Mouse (Mus musculus) testis, adult 2 months (tissue): Measurements from ENCODE around the gene Fstl3.

Experiments
- CTCF ChIP-seq: fragments of 200-500 bp; IDR thresholded peaks from 2 replicates; pipeline ENCODE4 v1.5.1; 2012; ENCODE audit warnings: low read depth, mild to moderate bottlenecking, inconsistent platforms, low read length, moderate library complexity; ENCODE audit not compliant: control insufficient read depth, insufficient read depth, insufficient replicate concordance
- POLR2A ChIP-seq: fragments of 200-500 bp; IDR thresholded peaks from 2 replicates; pipeline ENCODE4 v1.6.1; 2012; ENCODE audit warnings: low read depth, mild to moderate bottlenecking, inconsistent platforms, low read length, moderate library complexity; ENCODE audit not compliant: control insufficient read depth

- no peak for TF ChIP-seq POLR2A
- TF ChIP-seq CTCF, result no peak
Measured at GRCm38 (mm10) chr10:79733847-79734246, 43.2 kb upstream of the Fstl3 start.
